In the genomic region with DNA sequence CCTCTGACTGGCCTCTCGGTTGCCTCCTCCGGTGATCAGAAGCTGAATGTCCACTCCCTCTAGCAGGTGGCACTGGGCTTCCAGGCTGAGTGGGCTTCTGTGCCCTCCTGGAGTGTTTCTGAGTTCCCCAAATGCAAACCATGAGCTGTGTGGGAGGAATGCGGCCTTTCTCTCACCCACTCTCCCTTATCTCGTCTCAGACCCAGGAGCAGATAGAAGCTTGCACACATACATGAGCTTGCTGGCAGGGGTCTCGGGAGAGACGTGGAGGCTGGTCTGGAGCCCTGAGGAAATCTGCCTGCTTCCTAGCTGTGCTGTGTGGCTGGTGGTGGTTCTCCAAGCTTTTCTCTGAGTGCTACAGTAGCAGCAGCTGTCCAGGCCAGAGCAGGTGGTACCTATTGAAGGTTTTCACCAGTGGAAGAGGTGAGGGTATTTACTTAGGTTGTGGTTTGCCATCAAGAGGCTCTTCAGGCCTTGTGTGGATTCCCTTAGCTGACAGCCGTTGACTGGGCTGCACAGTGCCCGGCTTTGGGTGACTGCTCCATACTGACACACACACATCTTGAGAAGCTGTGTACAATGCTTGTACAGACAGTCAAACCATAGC, we compare ENCODE assay signal across 13 mouse cellular contexts. TPM values are rescaled to one million over a fixed set of nuclear protein-coding genes. Genes with fewer than 3 reads are reported as not detected.
A peak's percentile ranks its signal among the peaks of the same experiment; 100 is the strongest.
DNase-seq lines count a peak whose midpoint lies in the region; ATAC-seq and TF ChIP-seq lines count a peak whose summit lies in the region.
"Had no signal": no experiment of that assay in that cellular context is flagged by ENCODE, and none has a peak within 500 bp of the region (broad histone marks: within the 10 kb centered on the region; RNA-seq: fewer than 3 reads in every experiment).

No protein-coding gene starts in this region.

- H3K27me3 ChIP-seq in hindbrain, embryonic 10.5 days (ENCODE audit: insufficient read depth, poor library complexity, severe bottlenecking) = peaks cover 55% of the 10 kb centered on the region
- peaks cover 24% of the 10 kb centered on the region for H3K27me3 ChIP-seq in hindbrain, postnatal 0 days (ENCODE audit: insufficient read depth, low read length)
- no peaks in the 10 kb centered on the region for H3K27me3 ChIP-seq in ES-Bruce4 (ENCODE audit: control insufficient read depth, insufficient read depth, low read length, poor library complexity, severe bottlenecking)
- peaks cover 27% of the 10 kb centered on the region for H3K27me3 ChIP-seq in embryonic facial prominence, embryonic 15.5 days
- H3K27me3 ChIP-seq in liver, embryonic 16.5 days (ENCODE audit: control insufficient read depth, insufficient read depth, low read depth, low read length) = peaks cover 6% of the 10 kb centered on the region

- no peaks in the 10 kb centered on the region for H3K9me3 ChIP-seq in hindbrain, embryonic 10.5 days
- H3K9me3 ChIP-seq in hindbrain, postnatal 0 days (ENCODE audit: low read length) = no peaks in the 10 kb centered on the region
- H3K9me3 ChIP-seq in ES-Bruce4 (replicated peaks; ENCODE audit: control insufficient read depth, insufficient read depth, low read length, poor library complexity, severe bottlenecking) = no peaks in the 10 kb centered on the region
- H3K9me3 ChIP-seq in embryonic facial prominence, embryonic 15.5 days (replicated peaks) = no peaks in the 10 kb centered on the region
- no peaks in the 10 kb centered on the region for H3K9me3 ChIP-seq in liver, embryonic 16.5 days (replicated peaks; ENCODE audit: control insufficient read depth, low read length)
- H3K9me3 ChIP-seq: forebrain, embryonic 15.5 days; midbrain, embryonic 12.5 days had no signal

- DNase-seq in hindbrain, embryonic 10.5 days (ENCODE audit: low spot score) = no peak
- no peak for DNase-seq in hindbrain, postnatal 0 days (ENCODE audit: low spot score)
- DNase-seq in urinary bladder, postnatal 25 days (ENCODE audit: low spot score) = no peak
- DNase-seq in natural killer cell, adult 2 months (ENCODE audit: low spot score in 2 of 2) = no peak
- DNase-seq in urinary bladder, postnatal 36 days (ENCODE audit: low spot score in 2 of 2) = no peak
- DNase-seq: adrenal gland, adult 2 months; cerebellum, postnatal 10 days had no signal

- 75% methylated on average over 8 of the region's 8 CpGs for WGBS in hindbrain, embryonic 10.5 days
- 69% methylated on average over 8 of the region's 8 CpGs for WGBS in hindbrain, postnatal 0 days
- 71% methylated on average over 8 of the region's 8 CpGs for WGBS in embryonic facial prominence, embryonic 15.5 days
- 37% methylated on average over 8 of the region's 8 CpGs for WGBS in liver, embryonic 16.5 days (ENCODE audit: insufficient replicate concordance)

- peak overlapping the region; percentile 50 for H3K4me3 ChIP-seq in hindbrain, embryonic 10.5 days
- no peak overlapping the region for H3K4me3 ChIP-seq in hindbrain, postnatal 0 days (ENCODE audit: low read length)
- H3K4me3 ChIP-seq in ES-Bruce4 (ENCODE audit: low read depth, low read length) = peak overlapping the region; percentile 70
- H3K4me3 ChIP-seq in embryonic facial prominence, embryonic 15.5 days (replicated peaks) = peak overlapping the region; percentile 48
- H3K4me3 ChIP-seq in liver, embryonic 16.5 days (ENCODE audit: low read depth, low read length) = peak overlapping the region; percentile 77

- ATAC-seq in hindbrain, postnatal 0 days = no peak
- ATAC-seq in embryonic facial prominence, embryonic 15.5 days (ENCODE audit: insufficient number of reproducible peaks, low FRiP score, low TSS enrichment, low read depth) = no peak
- ATAC-seq in liver, embryonic 16.5 days (ENCODE audit: low read depth) = no peak
- ATAC-seq: forebrain, embryonic 15.5 days had no signal

- no peaks in the 10 kb centered on the region for H3K36me3 ChIP-seq in hindbrain, embryonic 10.5 days
- no peaks in the 10 kb centered on the region for H3K36me3 ChIP-seq in hindbrain, postnatal 0 days (ENCODE audit: insufficient read depth, low read length)
- H3K36me3 ChIP-seq in ES-Bruce4 (ENCODE audit: control insufficient read depth, insufficient read depth, low read length, poor library complexity, severe bottlenecking) = no peaks in the 10 kb centered on the region
- no peaks in the 10 kb centered on the region for H3K36me3 ChIP-seq in embryonic facial prominence, embryonic 15.5 days
- no peaks in the 10 kb centered on the region for H3K36me3 ChIP-seq in liver, embryonic 16.5 days (ENCODE audit: control insufficient read depth, insufficient read depth)
- H3K36me3 ChIP-seq: forebrain, embryonic 15.5 days; midbrain, embryonic 12.5 days had no signal

- no peak overlapping the region for H3K4me2 ChIP-seq in hindbrain, postnatal 0 days (ENCODE audit: low read depth, low read length)
- H3K4me2 ChIP-seq in embryonic facial prominence, embryonic 15.5 days (replicated peaks) = peak overlapping the region; percentile 72
- H3K4me2 ChIP-seq in liver, embryonic 16.5 days (ENCODE audit: low read depth, low read length) = peak overlapping the region; percentile 98

- TF ChIP-seq EP300 in ES-Bruce4 (IDR thresholded peaks at IDR 0.05; ENCODE audit: insufficient read depth, low read depth, low read length) = no peak

- H3K4me1 ChIP-seq in hindbrain, embryonic 10.5 days (replicated peaks) = peaks cover 41% of the 10 kb centered on the region
- H3K4me1 ChIP-seq in hindbrain, postnatal 0 days (ENCODE audit: insufficient read depth, low read length) = no peaks in the 10 kb centered on the region
- peaks cover 4% of the 10 kb centered on the region for H3K4me1 ChIP-seq in ES-Bruce4 (ENCODE audit: control insufficient read depth, insufficient read depth, low read length)
- H3K4me1 ChIP-seq in embryonic facial prominence, embryonic 15.5 days = peaks cover 34% of the 10 kb centered on the region
- peaks cover 47% of the 10 kb centered on the region for H3K4me1 ChIP-seq in liver, embryonic 16.5 days (ENCODE audit: control insufficient read depth, low read depth, low read length)

- no peak for TF ChIP-seq CTCF in hindbrain, postnatal 0 days (IDR thresholded peaks at IDR 0.05; ENCODE audit: low read depth)
- TF ChIP-seq CTCF in ES-Bruce4 (IDR thresholded peaks at IDR 0.05; ENCODE audit: low read depth, low read length) = no peak

- H3K27ac ChIP-seq in hindbrain, embryonic 10.5 days = no peak overlapping the region
- H3K27ac ChIP-seq in hindbrain, postnatal 0 days = no peak overlapping the region
- H3K27ac ChIP-seq in ES-Bruce4 (ENCODE audit: insufficient read depth, low read length) = no peak overlapping the region
- 0 out of 2 replicates have a peak overlapping the region, but pooled peaks have one; percentile 2 for H3K27ac ChIP-seq in embryonic facial prominence, embryonic 15.5 days (replicated peaks)
- peak overlapping the region; percentile 81 for H3K27ac ChIP-seq in liver, embryonic 16.5 days (ENCODE audit: low read length)
- H3K27ac ChIP-seq: forebrain, embryonic 15.5 days; midbrain, embryonic 12.5 days had no signal

- TF ChIP-seq POLR2A in ES-Bruce4 (IDR thresholded peaks at IDR 0.05; ENCODE audit: insufficient read depth, low read length) = no peak

- H3K9ac ChIP-seq in hindbrain, postnatal 0 days (replicated peaks; ENCODE audit: low read length) = no peak overlapping the region
- H3K9ac ChIP-seq in ES-Bruce4 (ENCODE audit: low read depth, poor library complexity, severe bottlenecking) = peak overlapping the region; percentile 68; the same call in 1 of the 2 replicates
- no peak overlapping the region for H3K9ac ChIP-seq in embryonic facial prominence, embryonic 15.5 days
- peak overlapping the region; percentile 84 for H3K9ac ChIP-seq in liver, embryonic 16.5 days (ENCODE audit: low read depth, low read length)
- H3K9ac ChIP-seq: forebrain, embryonic 15.5 days had no signal

RNA-seq across cellular contexts. Expression of a gene that starts 1.3 kb away (rescaled TPM):
- 0.68 and 1.8 TPM in 2 replicates for polyA plus RNA-seq in hindbrain, embryonic 10.5 days (2016; fragmentation: Nextera tagmentation; extraction: Ambion mirVana)
- 0.11 and 0.21 TPM in 2 replicates for total RNA-seq in hindbrain, postnatal 0 days (2014; rRNA removed)
- polyA plus RNA-seq in hindbrain, postnatal 0 days (2015; fragmentation: Nextera tagmentation; extraction: Ambion mirVana) = 0.10 TPM in 2 replicates
- 7.7 and 8.7 TPM in 2 replicates for polyA plus RNA-seq in ES-Bruce4 (2011; ENCODE audit: insufficient read depth, insufficient read length, low read depth, missing spikeins)
- polyA plus RNA-seq in embryonic facial prominence, embryonic 15.5 days (2015; fragmentation: Nextera tagmentation; extraction: Ambion mirVana) = 9.0 and 10.9 TPM in 2 replicates
- 6.2 and 6.5 TPM in 2 replicates for polyA plus RNA-seq in liver, embryonic 16.5 days (2015; fragmentation: Nextera tagmentation; extraction: Ambion mirVana)

RNA-seq across cellular contexts. Expression of a gene that starts 32.2 kb away (rescaled TPM):
- polyA plus RNA-seq in hindbrain, embryonic 10.5 days (2016; fragmentation: Nextera tagmentation; extraction: Ambion mirVana) = 7.8 and 8.6 TPM in 2 replicates
- 7.4 and 11.9 TPM in 2 replicates for total RNA-seq in hindbrain, postnatal 0 days (2014; rRNA removed)
- polyA plus RNA-seq in hindbrain, postnatal 0 days (2015; fragmentation: Nextera tagmentation; extraction: Ambion mirVana) = 7.7 and 8.1 TPM in 2 replicates
- polyA plus RNA-seq in ES-Bruce4 (2011; ENCODE audit: insufficient read depth, insufficient read length, low read depth, missing spikeins) = not detected in 2 replicates
- 13.0 and 16.2 TPM in 2 replicates for polyA plus RNA-seq in embryonic facial prominence, embryonic 15.5 days (2015; fragmentation: Nextera tagmentation; extraction: Ambion mirVana)
- polyA plus RNA-seq in liver, embryonic 16.5 days (2015; fragmentation: Nextera tagmentation; extraction: Ambion mirVana) = 4.8 TPM in 2 replicates

RNA-seq across cellular contexts. Expression of a gene that starts 35.4 kb away (rescaled TPM):
- 0.09 TPM in 1 of 2 replicates, not detected in the other for polyA plus RNA-seq in hindbrain, embryonic 10.5 days (2016; fragmentation: Nextera tagmentation; extraction: Ambion mirVana)
- total RNA-seq in hindbrain, postnatal 0 days (2014; rRNA removed) = 0.21 TPM in 1 of 2 replicates, not detected in the other
- 0.19 and 0.20 TPM in 2 replicates for polyA plus RNA-seq in hindbrain, postnatal 0 days (2015; fragmentation: Nextera tagmentation; extraction: Ambion mirVana)
- 0.35 TPM in 1 of 2 replicates, not detected in the other for polyA plus RNA-seq in ES-Bruce4 (2011; ENCODE audit: insufficient read depth, insufficient read length, low read depth, missing spikeins)
- 0.12 and 0.15 TPM in 2 replicates for polyA plus RNA-seq in embryonic facial prominence, embryonic 15.5 days (2015; fragmentation: Nextera tagmentation; extraction: Ambion mirVana)
- polyA plus RNA-seq in liver, embryonic 16.5 days (2015; fragmentation: Nextera tagmentation; extraction: Ambion mirVana) = not detected in 2 replicates
- polyA plus RNA-seq: forebrain, embryonic 15.5 days; heart, postnatal 0 days; midbrain, embryonic 12.5 days had no signal

Comparison
In these comparisons a context has a peak if more than half of its experiments do, and no peak if none do; other contexts are left out.
1. H3K27ac ChIP-seq: peak in embryonic facial prominence, embryonic 15.5 days (single experiment) and liver, embryonic 16.5 days (single experiment); none in hindbrain, embryonic 10.5 days (single experiment), hindbrain, postnatal 0 days (single experiment) and ES-Bruce4 (single experiment).
2. H3K9ac ChIP-seq: peak in ES-Bruce4 (single experiment) and liver, embryonic 16.5 days (single experiment); none in hindbrain, postnatal 0 days (single experiment) and embryonic facial prominence, embryonic 15.5 days (single experiment).